Mouse (Mus musculus): ENCODE results near the gene Dnah3. TPM values are rescaled to one million over a fixed set of nuclear protein-coding genes. Genes with fewer than 3 reads are reported as not detected.

Dnah3 gene
- polyA plus RNA-seq, 1 experiment = 0.19 TPM

- 54% methylated on average over 5 of the region's 5 CpGs for WGBS
- peak; percentile 87 for DNase-seq
- Histone ChIP-seq H3K36me3 (ENCODE audit: control insufficient read depth, insufficient read depth, low read length) (peaks cover 1% of the 10 kb centered on the region; the same call in 1 of the 2 replicates), H3K27ac (ENCODE audit: insufficient read depth, low read depth, low read length) (peak overlapping the region; percentile 94), H3K4me3 (ENCODE audit: insufficient read depth, low read depth, low read length) (no peak overlapping the region), H3K4me1 (ENCODE audit: control insufficient read depth, insufficient read depth, low read length) (peaks cover 20% of the 10 kb centered on the region), H3K27me3 (replicated peaks; ENCODE audit: control insufficient read depth, insufficient read depth, low read length) (no peaks in the 10 kb centered on the region)
- TF ChIP-seq POLR2A (IDR thresholded peaks at IDR 0.05; ENCODE audit: low read depth, low read length) = no peak
Observed at GRCm38 (mm10) chr7:119880345-119880744, 214.7 kb downstream of the Dnah3 start.

- TF ChIP-seq CTCF (conservative IDR thresholded peaks at IDR 0.05; ENCODE audit: insufficient read depth, insufficient read length, low read depth, low read length) (no peak), POLR2A (IDR thresholded peaks at IDR 0.05; ENCODE audit: low read depth, low read length) (no peak)
- peaks cover 24% of the 10 kb centered on the region for H3K4me1 ChIP-seq (ENCODE audit: control insufficient read depth, insufficient read depth, low read length)
- H3K36me3 ChIP-seq (ENCODE audit: control insufficient read depth, insufficient read depth, low read length) = peaks cover 1% of the 10 kb centered on the region; the same call in 1 of the 2 replicates
- H3K4me3 ChIP-seq (ENCODE audit: insufficient read depth, low read depth, low read length) = no peak overlapping the region
- 87% methylated on average over 4 of the region's 4 CpGs for WGBS
- peak overlapping the region; percentile 94; the same call in 1 of the 2 replicates for H3K27ac ChIP-seq (ENCODE audit: insufficient read depth, low read depth, low read length)
- no peak for DNase-seq
- H3K27me3 ChIP-seq (replicated peaks; ENCODE audit: control insufficient read depth, insufficient read depth, low read length) = no peaks in the 10 kb centered on the region
Observed at GRCm38 (mm10) chr7:119879171-119879570, 215.9 kb downstream of the Dnah3 start.

DNA sequence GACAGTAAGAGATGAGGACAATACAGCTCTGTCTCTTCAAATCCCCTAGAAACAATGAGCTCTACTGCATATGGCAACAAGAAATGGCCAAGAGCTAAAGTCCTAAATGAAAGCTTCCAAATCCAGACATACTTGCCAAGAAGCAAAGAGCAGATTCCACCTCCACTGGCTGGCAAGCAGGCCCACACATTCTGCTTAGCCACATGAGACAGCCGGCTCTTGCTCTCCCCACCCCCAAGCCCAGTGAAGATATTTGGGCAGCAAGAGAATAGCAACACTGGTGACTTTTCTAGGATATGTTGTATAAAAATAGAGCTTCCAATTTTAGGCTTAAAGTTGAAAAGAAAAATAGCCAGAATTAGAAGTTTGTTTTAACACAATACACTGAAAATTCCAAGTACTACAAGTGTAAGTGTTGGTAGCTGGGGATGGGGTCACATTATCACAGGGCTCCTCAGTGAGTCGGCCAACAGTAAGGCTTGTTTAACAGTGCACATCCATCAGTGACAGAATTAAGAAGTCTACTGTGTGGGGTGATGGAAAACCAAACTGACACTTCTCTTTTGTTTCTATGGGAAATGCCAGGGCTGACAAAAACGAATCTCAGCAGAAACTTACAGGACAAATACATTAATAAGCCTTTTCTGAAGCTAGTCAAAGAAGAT is 219.2 kb downstream of the Dnah3 start:
- Histone ChIP-seq H3K4me3 (ENCODE audit: insufficient read depth, low read depth, low read length) (no peak overlapping the region), H3K27ac (ENCODE audit: insufficient read depth, low read depth, low read length) (peak overlapping the region; percentile 68; the same call in 1 of the 2 replicates), H3K36me3 (ENCODE audit: control insufficient read depth, insufficient read depth, low read length) (peaks cover 1% of the 10 kb centered on the region; the same call in 1 of the 2 replicates), H3K27me3 (replicated peaks; ENCODE audit: control insufficient read depth, insufficient read depth, low read length) (no peaks in the 10 kb centered on the region), H3K4me1 (ENCODE audit: control insufficient read depth, insufficient read depth, low read length) (peaks cover 24% of the 10 kb centered on the region)
- 33% methylated on average over 3 of the region's 3 CpGs for WGBS
- DNase-seq = peak; percentile 91
- TF ChIP-seq CTCF (conservative IDR thresholded peaks at IDR 0.05; ENCODE audit: insufficient read depth, insufficient read length, low read depth, low read length) (no peak), POLR2A (IDR thresholded peaks at IDR 0.05; ENCODE audit: low read depth, low read length) (no peak)

- no peak for TF ChIP-seq CTCF (conservative IDR thresholded peaks at IDR 0.05; ENCODE audit: insufficient read depth, insufficient read length, low read depth, low read length)
- TF ChIP-seq POLR2A (IDR thresholded peaks at IDR 0.05; ENCODE audit: low read depth, low read length) = no peak
- H3K27ac ChIP-seq (ENCODE audit: insufficient read depth, low read depth, low read length) = no peak overlapping the region
- no peak for DNase-seq
- H3K27me3 ChIP-seq (replicated peaks; ENCODE audit: control insufficient read depth, insufficient read depth, low read length) = no peaks in the 10 kb centered on the region
- H3K4me3 ChIP-seq (ENCODE audit: insufficient read depth, low read depth, low read length) = no peak overlapping the region
- H3K36me3 ChIP-seq (ENCODE audit: control insufficient read depth, insufficient read depth, low read length) = peaks cover under 1% of the 10 kb centered on the region; the same call in 1 of the 2 replicates
- H3K4me1 ChIP-seq (ENCODE audit: control insufficient read depth, insufficient read depth, low read length) = peaks cover 9% of the 10 kb centered on the region; the same call in 1 of the 2 replicates
- WGBS = 68% methylated on average over 2 of the region's 2 CpGs
Observed at GRCm38 (mm10) chr7:119873050-119873449, 222.0 kb downstream of the Dnah3 start.

Other genes starting within 250 kb of the Dnah3 start
- 4.7 and 6.7 TPM in 2 replicates for gene Lyrm1, start 199.4 kb downstream of the Dnah3 start, polyA plus RNA-seq (2012; rRNA removed)
- gene Dcun1d3, start 199.0 kb downstream of the Dnah3 start, polyA plus RNA-seq (2012; rRNA removed) = 7.6 and 8.6 TPM in 2 replicates
- 27.6 and 27.8 TPM in 2 replicates for gene Tmem159, start 7.1 kb upstream of the Dnah3 start, polyA plus RNA-seq (2012; rRNA removed)
- not detected in 2 replicates for gene Zp2, start 50.0 kb upstream of the Dnah3 start, polyA plus RNA-seq (2012; rRNA removed)
- 10.8 and 15.0 TPM in 2 replicates for gene Anks4b, start 78.6 kb upstream of the Dnah3 start, polyA plus RNA-seq (2012; rRNA removed)
- 30.2 and 30.9 TPM in 2 replicates for gene Crym, start 106.8 kb upstream of the Dnah3 start, polyA plus RNA-seq (2012; rRNA removed)
- gene Abca14, start 108.7 kb upstream of the Dnah3 start, polyA plus RNA-seq (2012; rRNA removed) = 0.03 and 0.06 TPM in 2 replicates
- gene Abca15, start 233.4 kb upstream of the Dnah3 start, polyA plus RNA-seq (2012; rRNA removed) = not detected in 2 replicates

All from kidney, adult 2 months (tissue).